Mouse (Mus musculus) mature B cell (primary cell): ENCODE measurements around the gene Gm7942.
"Not testable (repeated sequence)": the region's sequence is repeated elsewhere in the genome, so short reads cannot be mapped to it uniquely, and the experiment has no call there.

ENCODE experiments used
- in situ Hi-C: fragments of 300-500 bp; cut with MboI; formaldehyde crosslinking; loops from 2 replicates; pipeline ENCODE4 v1.14.3; 2019

Gene Gm7942

GRCm38 (mm10) chr5:95106638-95107037 is at the start of gene Gm7942:
Gm7942 (plus strand) TSS chr5:95106938.
- in situ Hi-C loops, result not testable (repeated sequence)
